Mouse (Mus musculus): ENCODE measurements at regions not wholly inside any gene's neighbourhood (a gene's known extent, or its start where the extent isn't known, plus 50 kb on each side); places are given as distances from the start of the nearest gene placed in this dataset.

DNA sequence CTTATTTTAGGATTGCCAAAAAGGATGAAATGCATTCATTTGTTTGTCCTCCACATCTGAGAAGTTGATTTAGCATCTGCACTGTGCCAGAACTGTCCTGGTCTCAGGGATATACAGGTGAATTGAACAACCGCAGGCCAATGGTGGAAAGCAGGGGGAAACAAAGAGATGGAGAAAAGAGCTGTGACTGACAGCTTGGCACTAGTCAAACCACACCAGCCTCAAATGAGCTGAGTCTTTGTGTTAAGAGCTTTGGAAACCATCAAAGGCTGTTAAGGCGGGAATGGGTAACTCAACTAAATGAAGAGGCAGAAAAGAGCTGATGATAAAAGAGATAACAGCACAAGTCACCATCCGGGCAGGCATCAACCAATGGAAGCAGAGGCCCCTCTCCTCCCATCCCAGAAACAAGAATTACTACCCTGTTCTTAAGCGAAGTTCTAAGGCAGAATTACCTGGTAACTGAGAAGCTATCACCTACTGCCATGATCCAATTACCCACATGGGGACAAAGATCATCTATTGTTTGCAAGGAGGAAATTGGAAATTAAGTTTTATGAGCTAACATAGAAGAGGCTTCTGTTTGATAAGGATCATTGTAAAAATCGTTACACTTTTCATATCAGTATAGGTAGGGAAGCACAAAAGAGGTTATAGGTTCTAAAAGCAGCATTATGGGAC, 117.6 kb downstream of the Foxa2 start:
- TF ChIP-seq CTCF (IDR thresholded peaks at IDR 0.05; ENCODE audit: extremely low read depth, insufficient read depth, low read length) (no peak), POLR2A (IDR thresholded peaks at IDR 0.05; ENCODE audit: extremely low read depth, insufficient read depth, low read length) (no peak)
